Mouse (Mus musculus) lung, postnatal 10 days (tissue): ENCODE measurements around the gene Calu.
"Not testable (repeated sequence)": the region's sequence is repeated elsewhere in the genome, so short reads cannot be mapped to it uniquely, and the experiment has no call there.

Experiments
- DNase-seq: peaks from one replicate; pipeline ENCODE4 v3.0.0; 2021

Calu gene

DNA sequence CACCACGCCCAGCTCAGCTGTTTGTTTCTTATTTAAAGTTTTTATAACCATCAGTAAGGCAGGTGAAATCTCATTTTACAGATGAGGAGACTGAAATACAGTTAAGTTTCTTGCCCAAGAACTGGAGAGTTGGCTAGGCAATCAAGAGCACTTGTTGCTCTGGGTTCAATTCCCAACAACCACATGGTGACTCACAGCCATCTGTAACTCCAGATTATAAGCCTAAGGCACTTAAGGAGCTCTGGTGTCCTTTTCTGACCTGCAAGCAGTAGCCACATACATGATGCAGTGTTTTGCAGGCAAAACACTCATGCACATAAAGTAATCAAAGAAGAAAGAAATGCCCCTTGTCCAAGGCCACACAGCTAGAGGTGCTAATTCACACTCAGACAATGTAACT, 17.4 kb downstream of the Calu start:
- no peak for DNase-seq

DNA sequence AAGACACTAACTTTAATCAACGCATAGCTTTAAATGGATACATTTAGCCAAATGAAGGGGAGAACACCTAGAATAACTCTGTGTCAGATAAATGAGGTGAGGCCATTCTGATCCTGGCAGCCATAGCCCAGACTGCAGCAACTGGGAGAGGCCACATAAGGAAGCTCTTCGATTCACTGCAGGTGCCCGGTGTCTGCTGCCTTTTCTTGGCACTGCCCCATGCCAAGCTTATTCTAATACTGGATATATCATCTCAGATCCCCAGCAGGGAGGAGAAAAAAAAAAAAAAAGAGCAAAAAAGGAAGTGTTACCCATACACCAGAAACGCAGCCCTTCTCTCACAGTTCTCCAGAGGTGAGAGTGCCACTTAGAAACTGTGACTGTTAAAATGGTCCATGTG, 29.5 kb downstream of the Calu start:
- DNase-seq = no peak

DNA sequence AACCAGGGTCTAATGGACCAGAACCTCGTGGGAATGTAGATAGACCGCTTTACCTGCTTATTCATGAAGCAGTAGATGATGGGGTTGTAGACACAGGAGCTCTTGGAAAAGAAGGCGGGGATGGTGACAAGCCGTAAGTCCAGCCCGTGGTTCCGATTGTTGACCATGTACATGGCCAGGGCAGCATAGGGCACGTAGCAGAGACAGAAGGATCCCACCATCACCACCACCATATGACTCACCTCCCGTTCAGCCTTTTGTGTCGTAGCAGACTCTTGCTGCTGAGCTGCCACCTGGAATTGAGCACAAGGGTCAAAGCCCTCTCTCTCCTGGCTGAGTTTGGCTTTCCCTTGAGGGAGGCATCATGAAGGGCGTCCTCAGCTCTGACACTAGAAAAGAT, 30.8 kb downstream of the Calu start:
- no peak for DNase-seq

DNA sequence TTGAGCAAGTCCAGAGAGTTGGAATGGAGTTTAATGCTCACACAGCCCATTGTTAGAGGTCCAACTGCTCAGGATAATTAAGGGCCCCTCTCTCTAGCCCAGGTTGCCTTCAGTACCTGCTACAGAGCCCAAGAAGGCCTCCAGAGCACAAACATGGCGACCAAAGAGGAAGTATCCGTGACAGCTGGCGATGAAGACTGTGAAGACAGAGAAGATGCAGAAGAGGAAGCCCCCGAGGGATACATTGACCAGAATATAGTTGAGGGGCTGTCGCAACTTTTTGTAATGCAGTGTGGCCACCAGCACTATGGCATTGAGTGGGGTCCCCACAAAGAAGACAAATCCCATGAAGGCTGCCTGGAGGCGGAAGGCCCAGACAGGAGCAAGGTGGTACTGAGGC, 32.1 kb downstream of the Calu start:
- DNase-seq = no peak

DNA sequence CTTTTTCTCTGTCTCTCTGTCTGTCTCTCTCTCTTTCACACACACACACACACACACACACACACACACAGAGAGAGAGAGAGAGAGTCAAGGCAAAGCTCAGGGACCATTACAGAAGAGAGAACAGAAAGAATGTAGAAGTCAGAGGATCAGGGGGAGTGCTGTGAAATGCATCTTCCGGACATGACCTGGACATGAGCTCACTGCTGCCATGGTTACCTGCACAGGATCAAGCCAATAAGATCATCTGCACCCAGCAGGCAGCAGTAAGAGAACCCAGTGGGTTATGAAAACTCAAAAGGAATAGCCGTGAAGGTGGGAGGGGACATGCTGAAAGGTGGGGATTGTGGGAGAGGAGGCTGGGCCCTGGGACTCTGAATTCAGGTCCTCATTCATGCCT, 34.6 kb downstream of the Calu start:
- DNase-seq = no peak

DNA sequence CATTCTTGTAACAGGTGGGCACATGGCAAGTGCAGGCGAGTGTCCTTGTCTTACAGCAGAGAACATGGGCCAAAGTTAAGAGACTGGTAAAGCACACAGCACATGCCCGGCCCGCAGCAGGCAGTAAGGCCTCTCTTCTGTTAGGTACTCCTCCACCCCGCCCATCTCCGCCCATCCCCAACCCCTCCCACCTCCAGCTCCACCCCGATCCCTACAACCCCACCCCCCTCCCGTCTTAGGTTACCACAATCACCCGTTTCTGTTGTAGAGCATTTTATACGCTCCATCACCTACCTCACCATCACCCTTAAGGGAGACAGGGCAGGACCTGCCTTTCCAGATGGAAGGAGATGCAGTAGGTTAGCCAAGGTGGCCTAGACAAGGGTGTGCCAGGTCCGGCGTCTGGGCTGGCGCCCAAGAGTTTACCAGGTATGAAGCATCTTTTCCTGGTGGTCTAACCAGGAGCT, 40.2 kb downstream of the Calu start, which contains the start of gene Opn1sw:
TSS of gene Opn1sw (minus strand) at position 417 of the 467 bp plus-strand sequence.
- DNase-seq = no peak

DNA sequence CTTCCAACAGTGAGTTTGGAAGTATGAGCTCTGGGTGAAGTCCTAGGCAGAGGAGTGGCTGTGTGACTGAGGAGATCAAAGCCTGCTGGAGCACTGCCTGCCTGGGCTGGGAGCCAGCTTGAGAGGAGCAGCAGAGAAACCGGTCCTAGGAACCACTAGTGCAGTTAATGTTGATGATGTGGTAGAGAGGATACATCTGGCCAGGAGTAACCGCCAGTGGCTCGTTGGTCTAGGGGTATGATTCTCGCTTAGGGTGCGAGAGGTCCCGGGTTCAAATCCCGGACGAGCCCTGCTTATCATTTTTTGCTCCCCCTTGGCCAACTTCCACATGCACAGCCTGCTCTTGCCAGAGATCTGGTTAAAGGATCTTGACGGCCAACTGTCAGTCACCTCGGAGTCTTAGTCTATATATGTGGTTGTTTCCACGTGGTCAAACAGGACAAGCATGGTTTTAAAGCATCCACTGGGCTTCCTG, 40.8 kb downstream of the Calu start:
- DNase-seq = peak; percentile 95

DNA sequence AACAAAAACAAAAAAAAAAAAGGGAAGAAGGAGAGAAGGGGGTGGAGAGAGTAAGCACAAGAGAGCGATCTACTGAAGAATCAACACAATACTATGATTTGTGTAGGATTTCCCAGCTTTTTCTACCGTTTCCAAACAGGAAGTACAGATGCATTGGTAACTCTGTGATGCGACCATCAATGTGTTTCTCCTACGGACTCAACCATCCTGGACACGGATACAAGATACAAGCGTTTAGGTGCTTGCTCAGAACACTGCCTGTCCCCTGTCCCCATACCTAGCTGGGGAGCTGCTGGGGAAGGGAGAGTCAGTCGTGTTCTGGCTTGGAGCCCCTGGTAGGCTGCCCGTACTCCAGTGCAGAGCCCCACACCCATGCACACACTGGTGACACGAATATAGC, 41.6 kb downstream of the Calu start:
- DNase-seq = no peak

DNA sequence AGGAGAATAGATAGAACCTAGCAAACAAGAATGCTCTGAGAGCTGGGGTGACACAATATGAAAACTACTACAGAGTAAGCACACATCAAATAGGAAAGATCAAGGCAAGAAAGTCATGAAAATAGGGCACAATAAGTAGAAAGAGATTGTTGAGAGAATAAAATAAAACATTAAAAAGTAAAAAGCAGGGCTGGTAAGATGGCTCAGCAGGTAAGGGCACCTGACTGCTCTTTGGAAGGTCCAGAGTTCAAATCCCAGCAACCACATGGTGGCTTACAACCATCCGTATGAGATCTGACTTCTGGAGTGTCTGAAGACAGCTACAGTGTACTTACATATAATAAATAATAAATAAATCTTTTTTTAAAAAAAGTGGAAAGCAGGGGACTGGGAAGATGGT, 42.6 kb downstream of the Calu start:
- not testable (repeated sequence) for DNase-seq

DNA sequence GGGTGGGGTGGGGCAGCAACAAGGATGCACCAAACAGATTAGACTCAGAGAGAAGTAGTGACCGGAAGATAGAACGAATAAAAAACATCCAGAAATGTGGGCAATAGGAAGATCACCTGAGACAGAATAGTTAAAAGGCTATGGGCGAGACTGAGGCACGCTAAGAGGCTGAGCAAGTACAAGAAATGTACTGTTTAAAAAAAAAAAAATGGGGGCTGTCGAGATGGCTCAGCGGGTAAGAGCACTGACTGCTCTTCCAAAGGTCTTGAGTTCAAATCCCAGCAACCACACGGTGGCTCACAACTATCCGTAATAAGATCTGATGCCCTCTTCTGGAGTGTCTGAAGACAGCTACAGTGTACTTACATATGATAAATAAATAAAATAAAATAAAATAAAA, 43.4 kb downstream of the Calu start:
- DNase-seq = not testable (repeated sequence)

DNA sequence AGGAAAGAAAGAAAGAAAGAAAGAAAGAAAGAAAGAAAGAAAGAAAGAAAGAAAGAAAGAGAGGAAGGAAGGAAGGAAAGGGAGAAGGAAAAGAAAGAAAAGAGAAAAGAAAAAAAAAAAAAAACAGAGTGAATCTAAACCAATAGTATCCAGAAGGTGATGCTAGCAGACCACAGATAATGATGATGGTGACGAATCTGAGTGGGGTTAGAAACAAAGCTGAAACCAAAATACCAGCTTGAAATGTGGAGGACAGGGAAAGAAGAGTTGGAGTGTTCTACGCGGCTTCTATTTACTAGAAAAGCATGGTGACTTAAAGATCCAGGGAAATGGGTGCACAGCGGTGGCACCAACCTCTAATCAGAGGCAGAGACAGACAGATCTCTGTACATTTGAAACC, 43.9 kb downstream of the Calu start:
- no peak for DNase-seq

DNA sequence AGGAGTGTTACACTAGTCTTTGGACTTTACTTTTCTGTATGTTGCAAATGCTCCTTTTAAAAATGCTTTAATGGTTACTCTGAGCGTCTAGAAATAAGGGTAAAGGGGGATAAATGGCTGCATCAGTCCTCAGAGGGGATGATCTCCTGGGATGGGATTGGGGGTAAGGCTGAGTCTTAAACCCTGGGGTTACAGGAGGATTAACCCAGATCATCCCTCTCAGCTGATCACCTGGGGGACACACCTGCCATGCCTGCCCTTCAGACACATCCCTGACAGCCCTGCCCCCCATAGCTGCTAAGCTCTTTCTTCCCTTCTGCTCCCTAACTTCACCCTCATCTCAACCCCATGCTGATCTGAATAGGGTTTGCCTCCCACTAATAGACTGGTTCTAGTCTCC, 46.4 kb downstream of the Calu start:
- no peak for DNase-seq

DNA sequence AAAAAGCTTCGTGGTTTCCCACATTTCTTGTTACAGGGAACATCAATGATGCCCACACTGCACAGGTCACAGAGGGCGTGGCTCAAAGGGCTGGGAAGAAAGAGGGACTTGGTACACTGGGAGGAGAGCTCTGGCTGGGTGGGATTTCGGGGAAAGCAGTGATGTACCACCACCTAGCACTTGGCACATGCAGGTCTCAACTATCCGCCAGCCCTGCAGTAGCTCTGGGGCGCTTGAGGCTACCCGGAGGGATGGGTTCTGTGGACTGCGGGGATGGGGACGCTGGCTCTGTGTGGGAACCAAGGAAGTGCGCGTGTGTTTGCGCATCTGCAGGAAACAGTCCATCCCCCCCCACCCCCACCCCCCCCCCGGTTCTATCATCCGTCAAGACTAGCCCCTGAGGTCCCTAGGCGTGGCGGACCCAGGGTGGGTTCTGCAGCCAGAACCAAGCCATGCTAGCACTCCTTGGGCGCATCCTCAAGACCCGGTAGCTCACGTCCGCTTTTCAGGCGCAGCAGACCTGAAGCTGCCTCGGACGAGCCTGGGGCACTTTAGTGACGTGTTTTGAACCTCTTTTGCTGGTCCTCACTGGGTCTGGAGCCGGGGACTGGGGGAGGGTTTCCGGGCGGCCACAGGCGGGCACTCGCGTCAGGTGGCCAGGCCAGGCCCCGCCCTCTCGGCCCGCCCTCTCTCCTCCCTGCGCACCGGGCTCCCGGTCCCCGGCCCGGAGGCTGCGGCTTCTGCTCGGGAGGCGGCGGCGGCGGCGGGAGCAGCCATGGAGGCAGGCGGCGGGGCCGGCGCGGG, 48.2 kb downstream of the Calu start, which contains the start of gene Ccdc136:
TSS of gene Ccdc136 (plus strand) at position 400 of the 804 bp plus-strand sequence.
- DNase-seq = peak; percentile 75

DNA sequence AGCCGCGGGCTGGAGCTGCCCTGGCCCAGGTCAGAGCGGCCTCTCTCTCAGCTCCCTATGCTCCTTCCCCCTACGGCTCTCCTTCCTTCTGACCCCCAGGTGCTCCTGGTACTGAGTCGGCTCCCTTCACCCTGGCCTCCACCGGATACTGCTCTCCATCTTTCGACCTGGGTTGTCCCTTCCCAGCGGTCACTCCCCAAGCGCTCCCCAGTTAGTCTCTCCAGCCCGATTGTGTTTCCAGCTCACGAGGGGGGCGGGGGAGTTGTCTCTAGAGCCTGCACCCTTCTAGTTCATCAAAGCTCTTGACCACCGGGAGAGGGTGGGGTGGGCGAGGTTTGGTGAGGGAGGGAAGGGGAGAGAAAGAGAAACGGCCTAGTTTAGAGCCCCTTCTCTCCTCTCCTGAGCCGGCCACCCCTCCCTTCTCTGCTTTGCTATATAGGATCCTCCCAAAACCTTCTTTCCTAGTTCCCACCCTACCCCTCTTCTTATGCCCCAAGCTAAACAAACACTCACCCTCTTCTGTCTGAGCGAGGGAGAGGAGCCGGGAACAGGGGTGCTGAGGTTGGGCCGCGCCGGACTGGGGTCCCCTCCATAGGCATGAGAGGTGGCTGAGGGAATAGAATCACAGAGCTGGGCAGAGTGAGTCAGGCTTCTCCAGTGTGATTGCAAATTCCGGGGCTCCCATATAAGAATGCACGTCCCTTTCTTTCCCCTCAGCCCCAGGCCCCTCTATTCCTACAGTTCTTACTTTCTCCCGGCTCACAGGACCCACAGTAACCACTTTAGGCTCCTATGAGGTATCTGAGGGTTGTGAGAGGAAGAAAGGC, 49.1 kb downstream of the Calu start:
- peak; percentile 12 for DNase-seq

DNA sequence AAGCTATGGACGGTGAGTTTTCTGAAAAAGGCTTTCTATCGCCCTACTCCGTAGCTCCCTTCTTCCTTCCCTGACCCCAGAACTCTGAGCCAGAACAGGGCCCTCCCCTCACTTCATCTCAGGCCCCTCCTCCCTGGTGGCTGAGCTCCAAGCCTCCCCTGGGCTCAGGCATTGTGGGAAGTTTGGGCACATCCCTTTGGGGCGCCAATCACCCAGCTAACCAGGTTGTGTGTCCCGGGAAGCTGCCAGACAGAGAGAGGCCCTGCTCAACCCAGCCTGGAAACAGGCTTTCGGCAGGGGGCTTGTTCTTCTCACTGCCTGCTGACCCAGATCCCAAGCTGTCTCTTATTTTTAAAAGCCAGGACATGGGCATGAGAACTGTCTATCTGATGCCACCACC, 49.7 kb downstream of the Calu start:
- DNase-seq = peak; percentile 27

DNA sequence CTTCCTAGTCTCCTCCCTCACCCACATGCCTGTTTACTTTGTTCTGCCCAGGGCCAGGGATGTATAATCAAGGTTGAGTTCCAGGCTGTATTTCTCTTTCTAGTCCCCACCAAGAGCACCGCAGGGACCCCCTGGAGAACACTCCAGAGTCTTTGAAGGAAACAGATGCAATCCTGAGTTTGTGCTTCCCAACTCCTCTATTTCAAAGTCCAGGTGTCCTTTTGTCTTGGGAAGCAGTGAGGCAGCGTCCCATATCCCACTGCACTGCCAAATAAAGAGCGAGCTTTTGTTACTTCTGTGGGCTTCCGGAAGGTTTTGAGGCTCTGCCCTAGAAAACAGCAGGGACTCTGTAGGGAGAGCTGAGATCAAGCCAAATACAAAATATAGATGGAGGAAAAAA, 52.0 kb downstream of the Calu start:
- DNase-seq = no peak

DNA sequence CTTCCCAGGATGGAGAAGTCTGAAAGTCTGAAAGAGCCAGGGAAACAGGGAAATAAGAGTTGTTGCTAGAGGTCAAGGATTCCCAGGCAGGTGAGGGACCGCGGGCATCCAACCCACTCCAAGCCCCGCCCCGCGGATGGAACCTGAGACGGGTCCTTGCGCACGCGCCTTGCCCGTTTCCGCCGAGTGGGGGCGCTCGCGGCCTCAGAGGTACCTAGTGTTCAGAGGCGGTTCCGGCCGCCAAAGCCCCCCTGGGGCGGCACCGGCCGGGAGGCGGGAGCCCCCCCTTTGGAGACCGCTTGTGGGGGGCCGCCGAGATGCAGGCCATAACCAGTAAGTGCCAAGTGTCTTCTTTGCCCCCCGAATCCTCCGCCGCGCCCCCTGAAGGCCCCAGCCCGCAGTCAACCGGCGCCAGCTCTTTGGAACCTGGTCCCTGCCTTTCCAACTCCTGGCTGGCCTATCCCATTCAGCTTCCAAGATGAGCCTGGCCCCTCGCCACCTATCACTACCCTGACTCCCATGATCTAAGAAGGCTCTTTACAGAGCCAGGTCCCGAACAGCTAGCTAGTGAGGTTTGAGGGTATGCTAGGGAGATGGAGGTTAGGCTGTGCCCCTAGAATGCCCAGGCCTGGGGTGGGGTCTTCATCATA, 54.9 kb downstream of the Calu start:
- DNase-seq = peak; percentile 26

DNA sequence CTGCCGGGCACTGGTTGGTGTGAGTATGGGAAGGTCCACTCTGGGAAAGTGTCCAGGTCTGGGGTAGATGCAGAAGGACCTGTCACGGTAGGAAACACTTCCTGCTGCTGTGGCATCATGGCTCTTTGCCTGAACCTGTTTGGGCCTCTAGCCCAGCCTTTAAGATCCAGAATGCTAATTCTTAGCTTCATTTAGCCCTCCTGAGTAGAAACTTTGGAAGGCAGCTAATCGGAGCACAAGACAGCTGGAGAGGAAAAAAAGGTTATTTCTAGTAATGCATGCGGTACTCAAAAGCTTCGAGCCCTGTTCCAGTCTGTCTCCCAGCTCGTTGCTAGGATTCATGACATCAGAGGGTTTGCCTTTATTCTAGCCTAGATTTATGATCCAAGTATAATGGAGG, 58.5 kb downstream of the Calu start:
- no peak for DNase-seq

DNA sequence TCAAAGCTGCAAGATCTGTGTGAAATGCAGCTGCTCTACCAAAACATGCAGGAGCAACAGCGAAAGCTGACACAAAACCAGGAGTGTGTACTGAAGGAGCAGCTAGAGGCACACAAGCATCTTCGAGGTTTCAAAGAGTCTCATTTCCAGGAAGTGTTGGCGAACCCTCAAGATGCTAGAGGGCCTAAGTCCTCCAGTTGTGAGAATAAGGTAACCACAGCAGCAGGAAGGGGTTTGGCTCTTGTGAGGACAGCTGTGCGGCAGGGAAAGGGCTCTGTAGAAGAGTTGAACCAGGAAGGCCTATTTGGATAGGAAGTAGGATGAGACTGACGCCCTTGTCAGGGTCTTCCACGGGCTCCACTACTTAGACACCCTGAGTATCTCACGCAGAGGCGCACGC, 67.6 kb downstream of the Calu start:
- no peak for DNase-seq

DNA sequence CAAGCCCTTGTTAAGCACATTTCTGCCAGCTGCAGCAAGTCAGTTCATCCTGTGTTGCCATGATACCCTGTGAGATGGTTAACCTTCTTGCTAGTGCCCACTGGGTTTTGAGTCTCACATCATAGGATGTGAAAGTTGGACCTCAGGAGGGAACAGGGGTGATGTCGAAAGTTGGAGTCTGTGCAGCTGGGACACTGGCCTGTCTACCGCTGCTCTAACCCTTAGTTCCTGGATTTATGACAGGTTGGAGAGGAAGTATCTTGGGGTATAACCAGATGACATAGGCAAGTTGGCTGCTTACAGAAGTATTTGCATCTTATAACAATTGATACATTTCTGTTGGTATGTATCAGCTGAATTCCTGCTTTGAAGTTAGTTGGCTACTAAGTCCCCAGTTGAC, 72.7 kb downstream of the Calu start:
- DNase-seq = no peak

DNA sequence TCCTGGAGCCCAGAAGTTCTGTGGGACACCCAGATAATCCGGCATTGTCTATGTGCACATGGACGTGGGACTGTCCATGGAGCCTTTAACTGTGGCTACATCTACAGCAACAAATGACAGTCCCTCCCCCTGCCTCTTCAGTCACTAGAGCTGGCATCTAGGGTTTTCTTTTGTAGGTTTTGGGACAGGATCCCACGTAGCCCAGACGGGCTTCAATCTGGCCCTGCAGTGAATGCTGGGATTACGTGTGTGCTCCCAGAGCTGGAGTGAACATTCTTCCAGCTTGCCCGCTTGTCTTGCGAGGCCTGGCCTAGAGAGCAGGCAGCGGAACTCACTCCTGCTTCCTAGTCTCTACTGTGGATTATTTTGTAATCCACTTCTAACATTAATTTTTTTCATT, 77.2 kb downstream of the Calu start:
- DNase-seq = no peak

DNA sequence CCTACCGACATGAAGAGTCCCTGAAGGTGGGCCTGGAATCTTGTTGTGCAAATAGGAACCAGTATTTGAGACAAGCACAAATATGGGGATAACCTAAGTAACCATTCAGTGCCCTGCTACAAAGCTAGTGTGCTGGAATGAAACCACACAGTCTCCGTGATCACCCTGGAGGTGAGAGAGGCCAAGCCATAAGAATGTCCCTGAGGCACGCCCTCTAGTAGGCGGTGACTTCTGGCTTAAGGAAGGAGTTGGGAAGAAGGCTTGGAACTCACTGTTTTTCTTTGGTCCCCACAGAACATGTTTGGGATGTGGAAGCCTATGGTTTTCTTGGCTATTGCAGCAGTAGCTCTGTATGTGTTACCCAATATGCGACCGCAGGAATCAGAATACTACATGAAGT, 78.5 kb downstream of the Calu start:
- no peak for DNase-seq
